Mouse (Mus musculus) liver, embryonic 14.5 days (tissue): ENCODE measurements around the gene Adam12.

Experiments
- CTCF ChIP-seq: IDR thresholded peaks from 2 replicates; pipeline ENCODE4 v1.5.1; 2016; ENCODE audit warnings: antibody characterized with exemption, low read depth, control low read depth
- EP300 ChIP-seq: IDR thresholded peaks from 2 replicates; pipeline ENCODE4 v1.6.1; 2016; ENCODE audit warnings: antibody characterized with exemption, low read depth

DNA sequence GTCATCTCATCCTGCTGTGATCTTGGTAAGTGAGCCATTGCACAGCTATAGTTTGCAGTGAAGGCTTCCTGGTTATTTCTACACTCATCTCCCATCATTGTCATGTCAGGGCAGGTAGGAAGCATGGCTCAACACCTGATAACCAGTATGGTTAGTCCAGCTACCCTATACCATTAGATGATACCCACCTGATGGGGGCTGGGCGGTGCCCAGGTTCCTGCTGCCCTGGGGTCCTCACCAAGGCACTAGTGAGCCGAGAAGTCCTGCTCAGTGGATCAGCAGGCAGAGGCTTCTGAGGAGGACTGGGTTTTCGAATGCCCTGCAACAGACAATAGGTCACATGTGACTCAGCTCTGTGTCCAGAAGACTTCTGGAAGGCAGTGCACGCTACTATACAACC is 342.0 kb downstream of the Adam12 start:
- TF ChIP-seq CTCF (no peak), EP300 (no peak)
